In the genomic region with DNA sequence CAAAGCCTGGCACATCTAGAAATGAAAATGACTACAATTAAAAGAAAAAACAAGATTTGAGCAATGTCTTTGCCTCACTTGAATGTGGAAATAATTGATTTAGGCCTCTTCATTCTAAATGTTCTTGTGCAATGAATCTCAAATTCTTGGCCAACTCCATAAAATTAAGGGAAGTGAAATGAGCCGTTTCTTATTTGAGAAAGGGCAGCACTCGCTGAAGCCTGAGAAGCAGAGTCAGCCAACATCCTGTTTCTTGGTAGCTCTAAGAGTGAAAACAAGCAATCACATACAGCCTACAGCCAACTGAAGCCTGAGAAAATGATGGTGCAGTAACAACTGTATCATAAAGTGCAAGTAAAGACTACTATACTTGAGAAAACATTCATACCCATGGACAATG, we compare ENCODE assay signal across 16 mouse cellular contexts.
"Had no signal": no experiment of that assay in that cellular context is flagged by ENCODE, and none has a peak within 500 bp of the region (broad histone marks: within the 10 kb centered on the region; RNA-seq: fewer than 3 reads in every experiment).

No protein-coding gene starts in this region.

- ATAC-seq: liver, postnatal 0 days; midbrain, embryonic 13.5 days; midbrain, embryonic 15.5 days had no signal

- H3K9me3 ChIP-seq: liver, embryonic 15.5 days; lung, embryonic 15.5 days; megakaryocyte, embryonic 14.5 days; midbrain, embryonic 13.5 days; midbrain, embryonic 15.5 days; neural tube, embryonic 12.5 days; stomach, embryonic 15.5 days had no signal

- H3K4me1 ChIP-seq: liver, embryonic 15.5 days; lung, embryonic 15.5 days; midbrain, embryonic 13.5 days; midbrain, embryonic 15.5 days; neural tube, embryonic 12.5 days; stomach, embryonic 15.5 days had no signal

- H3K27me3 ChIP-seq: liver, embryonic 15.5 days; lung, embryonic 15.5 days; megakaryocyte, embryonic 14.5 days; midbrain, embryonic 13.5 days; midbrain, embryonic 15.5 days; neural tube, embryonic 12.5 days; stomach, embryonic 15.5 days had no signal

- H3K4me3 ChIP-seq: liver, embryonic 15.5 days; lung, embryonic 15.5 days; megakaryocyte, embryonic 14.5 days; midbrain, embryonic 13.5 days; midbrain, embryonic 15.5 days; neural tube, embryonic 12.5 days; stomach, embryonic 15.5 days had no signal

- H3K4me2 ChIP-seq: liver, embryonic 15.5 days; lung, embryonic 15.5 days; midbrain, embryonic 11.5 days; midbrain, embryonic 13.5 days; midbrain, embryonic 15.5 days; neural tube, embryonic 12.5 days; stomach, embryonic 15.5 days had no signal

- H3K27ac ChIP-seq: liver, embryonic 15.5 days; lung, embryonic 15.5 days; macrophage; midbrain, embryonic 13.5 days; midbrain, embryonic 15.5 days; neural tube, embryonic 12.5 days; stomach, embryonic 15.5 days; stomach, postnatal 0 days had no signal

- H3K36me3 ChIP-seq: liver, embryonic 15.5 days; lung, embryonic 15.5 days; midbrain, embryonic 13.5 days; midbrain, embryonic 15.5 days; neural tube, embryonic 12.5 days; stomach, embryonic 15.5 days had no signal

- DNase-seq: liver, postnatal 0 days; lung, adult 2 months; lung, postnatal 10 days; right cerebral cortex, postnatal 14 days; thymus, adult 2 months; thymus, postnatal 36 days had no signal

- H3K9ac ChIP-seq: liver, embryonic 15.5 days; liver, postnatal 0 days; lung, embryonic 15.5 days; midbrain, embryonic 13.5 days; midbrain, embryonic 15.5 days; neural tube, embryonic 12.5 days; stomach, embryonic 15.5 days had no signal
